Mouse (Mus musculus) hematopoietic stem cell, adult 5-6 weeks (primary cell): ENCODE measurements at regions not wholly inside any gene's neighbourhood (a gene's known extent, or its start where the extent isn't known, plus 50 kb on each side); places are given as distances from the start of the nearest gene placed in this dataset.

ENCODE experiments used
- ATAC-seq, 2 experiments: fragments of 125-278 bp in 1 of 2; replicated peaks in 1 of 2; 2 replicates each; pipeline ENCODE4 v1.8.0; 2016 to 2017; ENCODE audit warnings: inconsistent platforms in 2 of 2, mild to moderate bottlenecking in 2 of 2, moderate number of reproducible peaks in 2 of 2, low read depth in 1 of 2, moderate TSS enrichment in 1 of 2; ENCODE audit not compliant: low FRiP score in 2 of 2, poor library complexity in 2 of 2, severe bottlenecking in 2 of 2, insufficient read depth in 1 of 2, low TSS enrichment in 1 of 2

GRCm38 (mm10) chr10:17237918-17238850 lies 484.8 kb upstream of the Cited2 start:
- no peak for ATAC-seq

GRCm38 (mm10) chr10:17248270-17248669 lies 474.7 kb upstream of the Cited2 start:
- ATAC-seq: no peak

GRCm38 (mm10) chr10:17253040-17253439 lies 470.0 kb upstream of the Cited2 start:
- no peak for ATAC-seq

GRCm38 (mm10) chr10:17260154-17260553 lies 462.9 kb upstream of the Cited2 start:
- ATAC-seq: no peak

DNA sequence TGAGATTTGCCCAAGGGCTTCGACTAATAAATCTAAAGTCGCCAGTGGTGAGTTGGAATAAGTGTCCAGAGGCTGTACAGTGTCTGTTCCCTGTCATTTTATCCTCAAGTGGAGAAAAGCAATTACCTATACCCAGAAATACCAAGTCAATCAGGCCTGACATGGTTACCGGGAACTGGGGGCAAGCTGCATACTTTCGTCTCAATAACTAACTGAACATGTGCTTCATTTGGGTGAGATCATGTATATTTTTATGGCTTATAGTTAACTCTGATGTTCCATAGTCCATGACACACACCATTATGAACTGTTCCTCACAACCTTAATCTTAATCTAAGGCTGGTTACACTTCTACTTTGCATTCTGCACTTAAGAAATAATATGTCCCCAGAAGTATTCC lies 462.4 kb upstream of the Cited2 start:
- no peak for ATAC-seq

DNA sequence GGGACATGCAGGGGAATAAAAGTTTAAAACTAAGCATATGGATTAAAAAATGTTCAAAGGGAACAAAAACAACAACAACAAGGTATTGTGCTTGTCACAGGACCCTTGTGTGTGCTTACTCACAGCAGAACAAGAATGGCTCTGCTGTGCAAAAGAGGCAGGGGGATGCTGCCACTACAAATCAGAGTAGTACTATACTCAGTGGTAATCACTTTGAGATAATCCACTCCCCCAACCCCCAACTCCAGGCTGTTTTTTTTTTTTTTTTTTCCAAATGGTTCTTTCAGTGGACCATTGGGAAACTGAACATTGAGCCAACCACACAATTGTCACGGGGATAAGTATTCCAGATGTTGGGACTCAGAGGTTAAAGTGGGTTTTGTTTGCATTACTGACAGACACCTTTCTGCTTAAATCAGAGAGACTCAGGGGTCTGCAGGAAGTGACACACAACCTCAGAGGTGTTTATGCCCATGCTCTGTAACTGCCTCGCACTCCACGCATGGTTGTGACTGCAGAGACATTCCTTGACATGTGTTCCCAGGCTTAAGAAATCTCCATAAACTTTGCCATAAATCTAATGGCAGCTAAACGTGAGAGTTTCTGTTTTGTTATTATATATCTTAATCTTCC lies 461.7 kb upstream of the Cited2 start:
- no peak for ATAC-seq

DNA sequence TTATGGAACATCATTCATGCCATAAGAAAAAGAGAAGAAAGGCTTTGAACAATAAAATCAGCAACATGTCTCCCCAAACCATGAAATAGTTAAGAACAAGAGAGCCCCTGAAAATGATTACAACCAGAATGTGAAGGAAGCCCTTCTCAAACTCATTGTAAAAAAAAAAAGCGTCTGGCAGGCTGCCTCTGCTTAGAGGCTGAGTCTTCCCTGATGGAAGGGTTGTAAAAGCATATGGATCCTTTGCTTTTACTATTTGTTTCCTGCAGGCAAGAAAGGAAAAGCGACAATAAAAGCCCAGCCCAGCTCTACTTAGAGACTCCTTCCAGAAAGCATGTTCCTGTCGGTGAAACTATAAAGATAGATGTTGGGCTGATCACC lies 461.2 kb upstream of the Cited2 start:
- ATAC-seq: no peak

- no peak for ATAC-seq
These were observed 450.4 kb upstream of the Cited2 start for GRCm38 (mm10) chr10:17272646-17273045.

- no peak for ATAC-seq
These were observed 449.2 kb upstream of the Cited2 start for GRCm38 (mm10) chr10:17273855-17274254.

DNA sequence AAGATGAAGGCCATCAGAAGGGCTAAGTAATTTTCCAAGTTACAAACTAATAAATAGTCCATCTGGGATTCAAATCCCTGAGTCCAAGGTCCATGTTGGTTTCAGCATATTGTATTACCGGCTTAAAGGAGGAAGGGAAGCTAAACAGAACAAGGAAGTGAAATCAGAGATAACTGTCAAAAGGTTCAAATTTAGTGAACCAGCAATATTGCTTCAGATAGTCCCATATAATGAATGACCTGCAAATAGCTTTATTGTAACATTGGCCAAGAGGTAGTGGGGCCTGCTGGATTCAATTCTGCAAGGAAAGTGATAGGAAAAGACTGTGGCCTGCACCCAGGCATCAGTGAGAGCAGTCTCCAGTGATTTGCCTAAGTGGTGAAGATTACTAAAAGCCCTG lies 447.8 kb upstream of the Cited2 start:
- ATAC-seq: no peak

- no peak for ATAC-seq
These were observed 445.1 kb upstream of the Cited2 start for GRCm38 (mm10) chr10:17277911-17278310.

DNA sequence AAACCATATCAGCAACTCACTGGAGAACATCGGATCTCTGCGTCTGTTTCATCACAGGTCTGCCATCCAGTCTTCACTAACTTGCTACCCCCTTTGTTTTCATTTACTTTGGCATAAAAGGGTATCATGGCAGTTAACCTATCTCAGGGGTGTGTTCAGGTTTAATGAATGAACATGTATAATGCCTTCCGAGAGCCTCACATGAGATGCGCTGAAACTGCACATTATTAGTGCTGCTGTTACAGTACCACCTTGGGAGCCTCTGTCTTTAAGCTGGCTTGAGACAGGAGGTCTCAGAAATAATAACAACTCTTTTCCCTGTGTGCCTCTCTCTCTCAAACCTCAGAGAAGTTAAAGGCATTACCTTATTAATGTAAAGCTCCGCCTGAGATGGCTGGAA lies 438.2 kb upstream of the Cited2 start:
- ATAC-seq: no peak

- ATAC-seq: no peak
These were observed 435.9 kb upstream of the Cited2 start for GRCm38 (mm10) chr10:17287141-17287540.

- ATAC-seq: no peak
These were observed 434.8 kb upstream of the Cited2 start for GRCm38 (mm10) chr10:17288231-17288630.

- no peak for ATAC-seq
These were observed 430.7 kb upstream of the Cited2 start for GRCm38 (mm10) chr10:17292331-17292730.

- 0 out of 4 replicates have a peak, but pooled peaks of 1 of the 2 experiments have one; percentile 17 for ATAC-seq
These were observed 428.6 kb upstream of the Cited2 start for GRCm38 (mm10) chr10:17294440-17294839.

GRCm38 (mm10) chr10:17295157-17295556 lies 427.9 kb upstream of the Cited2 start:
- peak; percentile 37 to 48; a peak in 1 of 4 replicates for ATAC-seq

- no peak for ATAC-seq
These were observed 423.4 kb upstream of the Cited2 start for GRCm38 (mm10) chr10:17299600-17299999.
